9 mouse cellular contexts compared by ENCODE assay signal in the genomic region with DNA sequence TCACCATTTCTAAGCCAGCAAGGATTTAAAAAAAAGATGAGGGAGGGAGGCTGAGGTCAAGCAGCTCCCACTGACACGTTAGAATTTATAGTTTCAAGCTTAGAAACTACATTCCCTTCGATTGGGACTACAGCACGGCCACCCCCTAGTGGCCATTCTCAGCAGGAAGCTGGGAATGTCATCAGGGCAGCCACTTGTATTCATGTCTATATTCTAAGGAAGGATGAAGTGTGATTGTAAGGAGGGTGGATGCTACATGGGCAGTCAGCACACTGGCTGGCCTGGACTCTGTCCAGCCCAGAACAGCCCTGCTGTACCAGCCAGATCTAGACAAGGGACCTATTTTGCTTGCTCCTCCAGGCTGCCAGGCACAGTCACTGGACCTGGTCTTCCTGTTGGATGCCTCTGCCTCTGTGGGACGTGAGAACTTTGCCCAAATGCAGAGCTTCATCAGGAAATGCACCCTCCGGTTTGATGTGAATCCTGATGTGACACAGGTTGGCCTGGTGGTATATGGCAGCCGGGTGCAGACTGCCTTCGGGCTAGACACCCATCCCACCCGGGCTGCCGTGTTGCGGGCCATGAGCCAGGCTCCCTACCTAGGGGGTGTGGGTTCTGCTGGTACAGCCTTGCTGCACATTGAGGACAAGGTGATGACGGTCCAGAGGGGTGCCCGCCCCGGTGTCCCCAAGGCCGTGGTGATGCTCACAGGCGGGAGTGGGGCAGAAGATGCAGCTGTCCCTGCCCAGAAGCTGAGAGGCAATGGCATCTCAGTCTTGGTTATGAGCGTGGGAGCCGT. TPM values are rescaled to one million over a fixed set of nuclear protein-coding genes. Genes with fewer than 3 reads are reported as not detected.
DNase-seq lines count a peak whose midpoint lies in the region; ATAC-seq lines count a peak whose summit lies in the region.
"Had no signal": no experiment of that assay in that cellular context is flagged by ENCODE, and none has a peak within 500 bp of the region (broad histone marks: within the 10 kb centered on the region; RNA-seq: fewer than 3 reads in every experiment).

No protein-coding gene starts in this region.

- no peaks in the 10 kb centered on the region for H3K9me3 ChIP-seq in forebrain, embryonic 13.5 days (replicated peaks)
- H3K9me3 ChIP-seq: liver, embryonic 15.5 days had no signal

- intact Hi-C loops in heart, postnatal 14 days (cut with DNase I): loop anchor here (5.0 kb wide), 3 partner anchors 81 to 486 kb away; a partner anchor contains a TSS

- H3K4me1 ChIP-seq in forebrain, embryonic 13.5 days: no peaks in the 10 kb centered on the region
- H3K4me1 ChIP-seq: liver, embryonic 15.5 days had no signal

- 0 out of 2 replicates have a peak, but pooled peaks have one; percentile 10 for ATAC-seq in forebrain, embryonic 13.5 days
- no peak for ATAC-seq in inflammation-experienced regulatory T-cells, adult 6 months

- no peak overlapping the region for H3K4me3 ChIP-seq in forebrain, embryonic 13.5 days
- H3K4me3 ChIP-seq: liver, embryonic 15.5 days had no signal

- no peak overlapping the region for H3K27ac ChIP-seq in forebrain, embryonic 13.5 days
- H3K27ac ChIP-seq: liver, embryonic 15.5 days had no signal

- no peak overlapping the region for H3K9ac ChIP-seq in forebrain, embryonic 13.5 days
- H3K9ac ChIP-seq: liver, embryonic 15.5 days had no signal

- no peak overlapping the region for H3K4me2 ChIP-seq in forebrain, embryonic 13.5 days
- H3K4me2 ChIP-seq: liver, embryonic 15.5 days had no signal

- no peaks in the 10 kb centered on the region for H3K36me3 ChIP-seq in forebrain, embryonic 13.5 days (ENCODE audit: poor library complexity, severe bottlenecking)
- H3K36me3 ChIP-seq: liver, embryonic 15.5 days had no signal

- WGBS in forebrain, embryonic 13.5 days: 79% methylated on average over 17 of the region's 17 CpGs

- peak; percentile 47 to 62 for DNase-seq in heart, postnatal 14 days
- no peak for DNase-seq in heart, adult 8-10 months (ENCODE audit: low spot score)
- peak; percentile 50 for DNase-seq in R1 (ENCODE audit: low read depth, low spot score)
- DNase-seq in kidney, postnatal 10 days: peak; percentile 79
- peak; percentile 60 for DNase-seq in lung, postnatal 14 days
- DNase-seq in right cerebral cortex, postnatal 4 days: peak; percentile 62

- no peaks in the 10 kb centered on the region for H3K27me3 ChIP-seq in forebrain, embryonic 13.5 days
- H3K27me3 ChIP-seq: liver, embryonic 15.5 days had no signal

RNA-seq across cellular contexts. Expression of a gene that starts 34.6 kb away (rescaled TPM):
- total RNA-seq in heart, postnatal 14 days (2021): not detected
- total RNA-seq in heart, adult 8-10 months (2022): not detected
- 0.23 and 0.60 TPM in 2 replicates for polyA plus RNA-seq in forebrain, embryonic 13.5 days (2015; fragmentation: Nextera tagmentation; extraction: Ambion mirVana)
- not detected for polyA plus RNA-seq in inflammation-experienced regulatory T-cells, adult 6 months (2017; shearing (Covaris generic))
- polyA plus RNA-seq: liver, embryonic 15.5 days had no signal
